Comparison of ENCODE assay signal across 21 mouse cellular contexts in genomic region chr14:118699508-118699907, GRCm38 (mm10). TPM values are rescaled to one million over a fixed set of nuclear protein-coding genes. Genes with fewer than 3 reads are reported as not detected.
DNase-seq lines count a peak whose midpoint lies in the region; ATAC-seq and TF ChIP-seq lines count a peak whose summit lies in the region.
"Had no signal": no experiment of that assay in that cellular context is flagged by ENCODE, and none has a peak within 500 bp of the region (broad histone marks: within the 10 kb centered on the region; RNA-seq: fewer than 3 reads in every experiment).

No protein-coding gene starts in this region.

- ATAC-seq in kidney, embryonic 14.5 days (ENCODE audit: low FRiP score, low TSS enrichment), result peak; percentile 48; the same call in 1 of the 2 replicates
- ATAC-seq in lung, postnatal 0 days, result no peak
- 0 out of 2 replicates have a peak, but pooled peaks have one; percentile 9 for ATAC-seq in common myeloid progenitor, adult 5-6 weeks (replicated peaks; ENCODE audit: low read depth, poor library complexity, severe bottlenecking)
- ATAC-seq in CD4-positive, CD25-positive, alpha-beta regulatory T cell, adult 4 months, result no peak
- ATAC-seq: forebrain, embryonic 13.5 days; forebrain, postnatal 0 days; hindbrain, embryonic 16.5 days had no signal

- H3K36me3 ChIP-seq in kidney, embryonic 14.5 days (ENCODE audit: control insufficient read depth, insufficient read depth, low read length), result no peaks in the 10 kb centered on the region; the same call in 1 of the 2 replicates
- H3K36me3 ChIP-seq in lung, postnatal 0 days (ENCODE audit: insufficient read depth, low read length), result no peaks in the 10 kb centered on the region
- H3K36me3 ChIP-seq: embryonic facial prominence, embryonic 10.5 days; heart, embryonic 10.5 days had no signal

- 27% methylated on average over 10 of the region's 10 CpGs for WGBS in kidney, embryonic 14.5 days
- WGBS in lung, postnatal 0 days, result 65% methylated on average over 10 of the region's 10 CpGs

- 0 out of 2 replicates have a peak, but pooled peaks have one; percentile 6 for TF ChIP-seq CTCF in lung, postnatal 0 days (IDR thresholded peaks at IDR 0.05)

- DNase-seq in kidney, postnatal 10 days, result no peak
- DNase-seq in lung, postnatal 0 days (ENCODE audit: low spot score), result no peak
- DNase-seq in lung, postnatal 36 days, result no peak
- DNase-seq in heart, adult 8-10 months (ENCODE audit: low spot score), result no peak
- DNase-seq: adrenal gland, adult 2 months; adrenal gland, postnatal 25 days; cerebellum, adult 18-20 months; cerebellum, adult 9-11 months; cerebellum, postnatal 36 days; forebrain, postnatal 0 days; gastrocnemius, postnatal 36 days; heart, adult 11 months; heart, postnatal 10 days; heart, postnatal 4 days had no signal

- H3K4me1 ChIP-seq in kidney, embryonic 14.5 days (ENCODE audit: control insufficient read depth, insufficient read depth, low read length), result peaks cover 18% of the 10 kb centered on the region
- no peaks in the 10 kb centered on the region for H3K4me1 ChIP-seq in lung, postnatal 0 days (ENCODE audit: insufficient read depth, low read depth, low read length)
- H3K4me1 ChIP-seq: forebrain, embryonic 13.5 days had no signal

- H3K27ac ChIP-seq in kidney, embryonic 14.5 days (ENCODE audit: low read depth, low read length), result no peak overlapping the region
- H3K27ac ChIP-seq in lung, postnatal 0 days (ENCODE audit: low read length), result no peak overlapping the region
- H3K27ac ChIP-seq: embryonic facial prominence, embryonic 10.5 days; forebrain, embryonic 13.5 days; heart, embryonic 10.5 days had no signal

- 0 out of 2 replicates have a peak overlapping the region, but pooled peaks have one; percentile 2 for H3K4me2 ChIP-seq in kidney, embryonic 14.5 days (replicated peaks; ENCODE audit: low read depth, low read length)
- no peak overlapping the region for H3K4me2 ChIP-seq in lung, postnatal 0 days (replicated peaks; ENCODE audit: low read depth, low read length)
- H3K4me2 ChIP-seq: forebrain, embryonic 13.5 days had no signal

- H3K27me3 ChIP-seq in kidney, embryonic 14.5 days (ENCODE audit: control insufficient read depth, insufficient read depth, low read length), result no peaks in the 10 kb centered on the region; the same call in 1 of the 2 replicates
- peaks cover 7% of the 10 kb centered on the region; the same call in 1 of the 2 replicates for H3K27me3 ChIP-seq in lung, postnatal 0 days (replicated peaks; ENCODE audit: insufficient read depth, low read length)

- no peak for TF ChIP-seq EP300 in lung, postnatal 0 days (IDR thresholded peaks at IDR 0.05)

- H3K4me3 ChIP-seq in kidney, embryonic 14.5 days (ENCODE audit: low read length), result no peak overlapping the region
- no peak overlapping the region for H3K4me3 ChIP-seq in lung, postnatal 0 days (ENCODE audit: low read depth, low read length)
- H3K4me3 ChIP-seq: embryonic facial prominence, embryonic 10.5 days; forebrain, embryonic 13.5 days; heart, embryonic 10.5 days had no signal

- H3K9me3 ChIP-seq in kidney, embryonic 14.5 days (ENCODE audit: control insufficient read depth, low read length), result no peaks in the 10 kb centered on the region
- no peaks in the 10 kb centered on the region for H3K9me3 ChIP-seq in lung, postnatal 0 days (ENCODE audit: low read length)
- H3K9me3 ChIP-seq: embryonic facial prominence, embryonic 10.5 days; forebrain, embryonic 13.5 days; heart, embryonic 10.5 days had no signal

- H3K9ac ChIP-seq in kidney, embryonic 14.5 days (ENCODE audit: low read depth, low read length), result no peak overlapping the region
- H3K9ac ChIP-seq in lung, postnatal 0 days (replicated peaks; ENCODE audit: low read depth), result no peak overlapping the region
- H3K9ac ChIP-seq: forebrain, embryonic 13.5 days; forebrain, postnatal 0 days had no signal

RNA-seq across cellular contexts. Expression of gene Abcc4, which starts 6.5 kb away (rescaled TPM):
- polyA plus RNA-seq in kidney, embryonic 14.5 days (2014; fragmentation: Nextera tagmentation; extraction: Ambion mirVana), result 5.4 and 12.2 TPM in 2 replicates
- 1.0 and 1.2 TPM in 2 replicates for polyA plus RNA-seq in lung, postnatal 0 days (2015; fragmentation: Nextera tagmentation; extraction: Ambion mirVana)
- 15.0 and 17.6 TPM in 2 replicates for total RNA-seq in common myeloid progenitor, adult 5-6 weeks (2017)
- 1 to 10 TPM; 8.0 to 8.9 TPM for polyA plus RNA-seq in CD4-positive, CD25-positive, alpha-beta regulatory T cell, adult 4 months (2017; shearing (Covaris generic))
- total RNA-seq in heart, adult 8-10 months (2022), result 1 to 10 TPM; 7.4 to 9.9 (median 8.5) TPM

Comparison
In these comparisons a context has a peak if more than half of its experiments do, and no peak if none do; other contexts are left out.
1. ATAC-seq: peak in kidney, embryonic 14.5 days (single experiment) and common myeloid progenitor, adult 5-6 weeks (single experiment); none in lung, postnatal 0 days (single experiment) and CD4-positive, CD25-positive, alpha-beta regulatory T cell, adult 4 months (single experiment).